Mouse (Mus musculus) olfactory bulb, adult 2 months (tissue): ENCODE measurements around the gene Fam71f2.

Experiments used
- CTCF ChIP-seq: fragments of 200-500 bp; IDR thresholded peaks from 2 replicates; pipeline ENCODE4 v1.5.1; 2012; ENCODE audit warnings: low read depth, mild to moderate bottlenecking, low read length, moderate library complexity; ENCODE audit not compliant: insufficient read depth
- POLR2A ChIP-seq: fragments of 200-500 bp; IDR thresholded peaks from 2 replicates; pipeline ENCODE4 v1.6.1; 2012; ENCODE audit warnings: mild to moderate bottlenecking, low read depth, low read length, moderate library complexity; ENCODE audit not compliant: insufficient read depth

DNA sequence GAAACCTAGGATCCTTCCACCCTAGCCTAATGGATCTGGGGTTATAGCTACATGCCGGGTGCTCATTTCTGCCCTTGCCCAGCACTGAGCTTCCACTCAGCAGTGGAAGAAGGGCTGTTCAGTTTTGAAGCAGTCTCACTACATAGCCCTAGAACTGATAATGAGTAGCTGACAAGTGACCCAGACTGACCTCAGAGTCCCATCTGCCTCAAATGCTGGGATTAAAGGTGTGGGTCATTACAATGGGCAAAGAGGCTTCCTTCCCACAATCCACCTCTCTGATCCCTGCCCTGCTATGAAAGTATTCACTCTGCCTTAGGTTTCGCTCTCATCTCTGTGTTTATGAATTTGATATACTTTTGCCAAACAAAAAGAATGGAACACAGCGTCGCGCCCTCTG lies 2.6 kb upstream of the Fam71f2 start:
- TF ChIP-seq CTCF (no peak), POLR2A (no peak)
